Mouse (Mus musculus) embryonic fibroblast, embryonic 13.5 days (primary cell): Measurements from ENCODE around the gene Ushbp1.

Experiments
- CTCF ChIP-seq: IDR thresholded peaks from 2 replicates; pipeline ENCODE4 v1.5.1; 2011; ENCODE audit warnings: mild to moderate bottlenecking, control low read depth, low read length, moderate library complexity, borderline replicate concordance; ENCODE audit not compliant: insufficient read depth
- POLR2A ChIP-seq: IDR thresholded peaks from 2 replicates; pipeline ENCODE4 v1.6.1; 2011; ENCODE audit warnings: low read depth, mild to moderate bottlenecking, control low read depth, low read length, moderate library complexity

- TF ChIP-seq CTCF (peak; percentile 38; the same call in 1 of the 2 replicates), POLR2A (no peak)
These were observed 55.0 kb downstream of the Ushbp1 start for GRCm38 (mm10) chr8:71340625-71341024.
